Mouse (Mus musculus) embryonic facial prominence, embryonic 10.5 days (tissue): Measurements from ENCODE around the gene Ccdc171. TPM values are rescaled to one million over a fixed set of nuclear protein-coding genes. Genes with fewer than 3 reads are reported as not detected.
A peak's percentile ranks its signal among the peaks of the same experiment; 100 is the strongest.
"Not testable (repeated sequence)": the region's sequence is repeated elsewhere in the genome, so short reads cannot be mapped to it uniquely, and the experiment has no call there.

Experiments used
- DNase-seq: peaks from one replicate; pipeline ENCODE4 v3.0.0-alpha.2; 2017; ENCODE audit warnings: low spot score
- H3K27ac ChIP-seq: fragments of 300-500 bp; sonication (generic); replicated peaks from 2 replicates; pipeline ENCODE4 v1.5.1; 2016; ENCODE audit warnings: mild to moderate bottlenecking
- H3K27me3 ChIP-seq: fragments of 300-500 bp; sonication (generic); replicated peaks from 2 replicates; pipeline ENCODE4 v1.6.1; 2016; ENCODE audit warnings: low read depth, mild to moderate bottlenecking; ENCODE audit not compliant: poor library complexity, severe bottlenecking
- H3K36me3 ChIP-seq: fragments of 300-500 bp; sonication (generic); replicated peaks from 2 replicates; pipeline ENCODE4 v1.6.1; 2016; ENCODE audit warnings: mild to moderate bottlenecking, moderate library complexity
- H3K4me1 ChIP-seq: fragments of 300-500 bp; sonication (generic); 2 replicates; pipeline ENCODE4 v1.6.1; 2016
- H3K4me3 ChIP-seq: fragments of 300-500 bp; sonication (generic); 2 replicates; pipeline ENCODE4 v1.5.1; 2016; ENCODE audit warnings: mild to moderate bottlenecking, moderate library complexity
- H3K9me3 ChIP-seq: fragments of 300-500 bp; sonication (generic); 2 replicates; pipeline ENCODE4 v1.6.1; 2016; ENCODE audit warnings: mild to moderate bottlenecking
- WGBS: fragments of 180-500 bp; shearing (Covaris S2); methylation state at CpG from one replicate; pipeline ENCODE4 v1.1.7; 2016; 5-methylcytosine and 5-hydroxymethylcytosine counted together
- polyA plus RNA-seq: library from polyadenylated mRNA; unstranded; fragments of >200 nt; fragmentation: Nextera tagmentation; extraction: Ambion mirVana; gene quantifications from 2 replicates; pipeline ENCODE4 v1.2.1, GENCODE M21; 2016

Ccdc171 gene
- polyA plus RNA-seq, 1 experiment from 2014 or later: 6.1 TPM

DNA sequence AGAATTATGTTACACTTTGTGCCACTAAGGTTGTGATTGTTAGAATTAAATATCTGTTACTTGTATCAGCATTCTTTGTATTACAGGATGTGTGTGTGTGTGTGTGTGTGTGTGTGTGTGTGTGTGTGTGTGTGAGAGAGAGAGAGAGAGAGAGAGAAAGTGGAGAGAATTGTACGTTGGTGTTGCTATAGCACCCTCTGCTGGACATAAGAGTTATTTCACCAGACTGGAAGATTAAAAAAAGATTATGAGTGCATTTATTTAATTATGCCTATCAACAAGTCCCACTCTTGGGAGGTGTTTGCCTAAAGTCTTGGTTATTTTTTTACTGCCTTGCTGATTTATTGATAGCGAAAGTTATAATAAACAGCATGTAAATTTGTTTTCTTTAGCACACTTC is 71.1 kb downstream of the Ccdc171 start:
- DNase-seq: peak; percentile 10
- Histone ChIP-seq H3K36me3 (no peaks in the 10 kb centered on the region), H3K4me3 (no peak overlapping the region), H3K4me1 (no peaks in the 10 kb centered on the region), H3K27ac (no peak overlapping the region), H3K27me3 (no peaks in the 10 kb centered on the region), H3K9me3 (no peaks in the 10 kb centered on the region)
- whole genome bisulfite sequencing: 20% methylated on average over 2 of the region's 2 CpGs

DNA sequence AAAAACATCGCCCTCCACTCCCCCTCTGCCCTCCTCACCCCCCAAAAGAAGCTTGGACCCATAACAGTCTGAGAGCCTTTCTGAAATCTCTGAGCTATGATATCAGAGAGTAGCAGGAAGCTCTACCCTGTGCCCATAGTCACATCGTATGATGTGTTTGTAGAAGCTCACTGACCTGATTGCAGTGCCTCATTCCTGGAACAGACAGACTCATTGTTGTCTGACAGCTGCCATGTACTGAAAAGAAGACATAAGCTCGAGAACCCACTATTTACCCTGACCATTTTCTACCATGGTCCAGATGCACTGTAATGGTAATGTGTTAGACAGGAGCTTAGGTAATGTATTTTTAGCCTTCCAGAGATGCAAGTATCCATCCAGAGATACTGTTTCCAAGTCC is 85.8 kb downstream of the Ccdc171 start:
- H3K4me1 ChIP-seq: no peaks in the 10 kb centered on the region
- H3K36me3 ChIP-seq: no peaks in the 10 kb centered on the region
- no peak overlapping the region for H3K4me3 ChIP-seq
- DNase-seq: no peak
- no peaks in the 10 kb centered on the region for H3K9me3 ChIP-seq
- no peaks in the 10 kb centered on the region for H3K27me3 ChIP-seq
- H3K27ac ChIP-seq: no peak overlapping the region
- WGBS: 83% methylated on average over 3 of the region's 3 CpGs

DNA sequence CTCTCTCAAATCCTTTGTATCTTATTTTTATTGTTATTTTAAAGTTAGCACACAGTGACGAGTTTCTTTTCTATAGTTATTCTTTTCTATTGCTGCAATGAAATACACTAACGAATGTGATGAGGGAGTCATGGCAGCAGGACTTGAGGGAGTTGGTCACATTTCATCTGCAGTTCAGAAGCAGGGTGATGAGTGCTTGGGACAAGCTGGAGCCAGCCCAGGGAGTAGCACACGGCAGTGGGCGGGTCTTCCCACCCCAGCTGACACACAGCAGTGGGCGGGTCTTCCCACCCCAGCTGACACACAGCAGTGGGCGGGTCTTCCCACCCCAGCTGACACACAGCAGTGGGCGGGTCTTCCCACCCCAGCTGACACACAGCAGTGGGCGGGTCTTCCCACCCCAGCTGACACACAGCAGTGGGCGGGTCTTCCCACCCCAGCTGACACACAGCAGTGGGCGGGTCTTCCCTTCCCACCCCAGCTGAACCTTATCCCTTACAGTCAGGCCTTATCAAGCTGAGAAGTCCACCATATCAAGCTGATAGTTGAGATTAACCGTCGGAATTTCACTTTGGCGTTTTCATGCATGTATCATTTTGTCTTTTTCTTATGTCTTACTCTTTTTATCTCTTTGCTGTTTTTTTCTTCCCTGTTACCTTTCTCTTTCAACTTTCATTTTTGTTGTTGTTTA is 97.8 kb downstream of the Ccdc171 start:
- not testable (repeated sequence) for H3K27ac ChIP-seq, H3K4me1 ChIP-seq, H3K9me3 ChIP-seq, H3K36me3 ChIP-seq, H3K4me3 ChIP-seq, H3K27me3 ChIP-seq
- peak; percentile 18 for DNase-seq
- 22% methylated on average over 12 of the region's 13 CpGs for WGBS

DNA sequence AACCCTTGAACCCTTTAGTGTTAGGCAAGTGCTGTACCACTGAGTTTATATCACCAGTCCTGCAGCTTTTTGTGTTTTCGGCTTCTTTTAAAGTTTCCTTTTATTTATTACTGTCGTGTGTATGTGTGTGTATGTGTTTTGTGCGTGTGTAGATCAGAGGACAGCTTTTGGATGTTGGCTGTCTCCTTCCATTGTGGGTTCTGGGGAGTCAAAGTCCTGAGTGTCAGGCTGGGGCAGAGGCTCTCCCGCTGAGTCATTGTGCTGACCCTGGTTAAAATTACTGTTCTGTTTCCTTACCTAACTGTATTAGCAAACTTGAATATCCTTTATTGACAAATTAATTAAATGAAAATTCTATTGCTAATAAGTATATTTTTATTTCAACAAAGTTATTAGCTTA is 98.4 kb downstream of the Ccdc171 start:
- no peak for DNase-seq
- Histone ChIP-seq H3K27me3 (no peaks in the 10 kb centered on the region), H3K27ac (no peak overlapping the region), H3K36me3 (no peaks in the 10 kb centered on the region), H3K4me3 (no peak overlapping the region), H3K9me3 (no peaks in the 10 kb centered on the region), H3K4me1 (no peaks in the 10 kb centered on the region)
- WGBS: 92% methylated on average over 4 of the region's 4 CpGs

DNA sequence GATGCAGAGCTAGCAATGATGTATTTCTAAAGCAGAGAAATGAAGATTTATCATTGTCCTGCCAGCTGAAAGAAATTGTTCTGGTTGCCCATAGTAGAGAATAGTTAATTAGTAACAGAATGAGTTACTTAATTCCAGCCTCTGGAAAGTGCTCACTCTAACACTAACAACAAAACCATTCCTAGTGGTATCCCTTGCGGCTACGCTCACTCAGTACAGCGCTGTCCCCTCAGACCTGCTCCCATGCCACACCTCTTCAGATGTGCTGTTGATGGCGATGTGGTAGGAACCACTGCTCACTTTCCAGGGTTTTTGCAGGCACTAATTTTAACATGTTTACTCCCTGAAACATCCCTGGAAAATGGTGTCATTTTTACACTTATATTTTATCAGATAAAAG is 126.1 kb downstream of the Ccdc171 start:
- Histone ChIP-seq H3K36me3 (no peaks in the 10 kb centered on the region), H3K4me3 (no peak overlapping the region), H3K27ac (no peak overlapping the region), H3K27me3 (no peaks in the 10 kb centered on the region), H3K4me1 (peaks cover 21% of the 10 kb centered on the region), H3K9me3 (no peaks in the 10 kb centered on the region)
- no peak for DNase-seq
- 92% methylated on average over 4 of the region's 4 CpGs for WGBS

DNA sequence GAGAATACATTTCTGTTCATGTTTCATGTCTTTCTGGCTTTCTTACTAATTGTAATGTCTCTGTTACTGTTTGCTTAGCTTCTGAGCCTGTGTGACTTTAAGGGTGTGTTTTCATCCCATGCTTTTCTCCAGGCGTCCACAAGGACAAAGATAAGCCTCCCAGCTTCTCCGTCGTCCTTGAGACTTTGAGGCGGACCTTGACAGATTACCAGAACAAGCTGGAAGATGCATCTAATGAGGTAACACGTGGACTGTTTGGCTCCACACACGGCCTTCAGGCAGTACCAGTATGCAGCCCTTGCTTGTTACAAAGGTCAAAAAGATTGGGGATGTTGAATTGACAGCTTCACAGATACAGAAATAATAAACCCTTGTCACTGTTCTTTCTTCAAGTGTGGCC is 130.1 kb downstream of the Ccdc171 start:
- no peak overlapping the region for H3K4me3 ChIP-seq
- 0 out of 2 replicates have a peak overlapping the region, but pooled peaks have one; percentile 15 for H3K27ac ChIP-seq
- 34% methylated on average over 6 of the region's 6 CpGs for WGBS
- H3K27me3 ChIP-seq: no peaks in the 10 kb centered on the region
- H3K36me3 ChIP-seq: no peaks in the 10 kb centered on the region
- peaks cover 26% of the 10 kb centered on the region for H3K4me1 ChIP-seq
- no peaks in the 10 kb centered on the region for H3K9me3 ChIP-seq
- no peak for DNase-seq

DNA sequence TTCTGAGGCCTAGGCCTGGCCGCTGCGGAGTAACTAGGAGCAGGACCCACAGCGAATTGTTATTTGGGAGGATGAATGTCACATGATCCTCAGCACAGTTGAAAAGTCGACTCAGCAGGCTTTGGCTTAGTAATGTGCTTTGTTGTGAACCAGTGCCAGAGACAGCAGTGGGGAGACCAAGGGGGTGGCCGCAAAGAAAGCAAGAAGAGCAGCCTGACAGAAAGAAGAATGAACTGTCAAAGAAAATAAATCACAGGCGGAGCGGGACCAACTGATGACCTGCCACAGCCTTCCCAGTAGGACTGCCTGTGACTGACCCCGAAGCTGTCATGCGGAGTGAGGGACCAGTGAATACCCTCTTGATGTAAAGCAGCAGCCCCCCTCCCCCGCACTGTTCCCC is 131.2 kb downstream of the Ccdc171 start:
- H3K4me1 ChIP-seq: peaks cover 26% of the 10 kb centered on the region
- no peaks in the 10 kb centered on the region for H3K27me3 ChIP-seq
- H3K4me3 ChIP-seq: peak overlapping the region; percentile 38
- no peaks in the 10 kb centered on the region for H3K9me3 ChIP-seq
- WGBS: 5% methylated on average over 10 of the region's 10 CpGs
- DNase-seq: peak; percentile 51
- no peaks in the 10 kb centered on the region for H3K36me3 ChIP-seq
- peak overlapping the region; percentile 61 for H3K27ac ChIP-seq

DNA sequence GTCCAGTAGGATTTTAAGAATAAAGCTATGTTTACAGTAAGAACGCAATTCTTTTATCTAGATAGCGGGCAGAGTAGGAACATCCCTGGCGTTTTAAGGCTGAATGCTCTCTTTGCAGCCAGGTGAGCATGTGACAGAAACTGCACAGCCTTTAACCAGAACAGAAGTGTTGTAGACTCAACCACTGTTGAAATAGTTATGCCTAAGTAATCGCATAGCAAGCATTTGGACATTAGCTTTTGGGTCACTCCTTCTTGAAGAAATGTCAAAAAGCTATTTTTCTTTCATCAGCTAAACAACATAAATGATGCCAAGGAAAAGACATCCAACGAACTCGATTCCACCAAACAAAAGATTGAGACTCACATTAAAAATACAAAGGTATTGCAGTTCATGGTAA is 131.7 kb downstream of the Ccdc171 start:
- peaks cover 26% of the 10 kb centered on the region for H3K4me1 ChIP-seq
- peak overlapping the region; percentile 61 for H3K27ac ChIP-seq
- H3K4me3 ChIP-seq: peak overlapping the region; percentile 38
- no peaks in the 10 kb centered on the region for H3K9me3 ChIP-seq
- no peak for DNase-seq
- H3K27me3 ChIP-seq: no peaks in the 10 kb centered on the region
- 61% methylated on average over 6 of the region's 6 CpGs for whole genome bisulfite sequencing
- H3K36me3 ChIP-seq: no peaks in the 10 kb centered on the region

DNA sequence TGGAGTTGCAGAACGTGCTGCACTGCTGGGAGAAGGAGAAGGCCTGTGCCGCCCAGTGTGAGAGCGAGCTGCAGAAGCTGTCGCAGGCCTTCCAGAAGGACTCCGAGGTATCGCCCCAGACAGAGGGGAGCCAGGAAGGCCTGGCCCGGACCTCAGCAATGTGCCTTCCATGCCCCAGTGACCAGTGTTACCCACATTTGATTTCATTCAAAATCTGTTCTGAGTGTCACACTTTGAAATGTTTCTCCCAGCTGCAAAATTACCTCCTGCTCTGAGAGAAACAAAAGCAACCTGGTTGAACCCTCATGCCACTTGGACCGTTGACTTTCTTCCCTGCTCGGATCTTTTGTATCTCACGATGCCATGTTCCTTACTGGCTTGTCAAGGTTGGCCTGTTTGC is 133.1 kb downstream of the Ccdc171 start:
- H3K36me3 ChIP-seq: no peaks in the 10 kb centered on the region
- H3K27ac ChIP-seq: peak overlapping the region; percentile 35; the same call in 1 of the 2 replicates
- DNase-seq: no peak
- 87% methylated on average over 10 of the region's 10 CpGs for WGBS
- H3K4me3 ChIP-seq: no peak overlapping the region
- H3K27me3 ChIP-seq: no peaks in the 10 kb centered on the region
- H3K4me1 ChIP-seq: peaks cover 26% of the 10 kb centered on the region
- H3K9me3 ChIP-seq: no peaks in the 10 kb centered on the region

DNA sequence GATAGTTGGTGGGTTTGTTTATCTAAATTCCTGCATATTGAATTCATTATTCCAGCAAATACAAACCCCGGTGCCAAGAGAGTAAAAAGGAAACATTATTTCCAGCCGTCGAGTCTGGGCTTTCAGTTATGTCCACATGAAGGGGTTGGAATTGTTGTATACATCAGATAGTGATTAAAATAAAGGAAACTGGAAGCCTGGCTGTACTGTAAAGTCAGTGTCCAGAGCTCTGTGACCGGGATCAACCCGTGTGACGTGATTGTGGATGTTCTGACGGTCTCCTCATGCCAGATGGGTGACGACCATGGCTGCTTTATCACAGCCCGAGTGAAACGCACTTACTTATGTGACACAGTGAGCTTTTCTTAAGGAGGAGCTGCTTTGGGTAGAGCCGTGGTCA is 134.1 kb downstream of the Ccdc171 start:
- no peak for DNase-seq
- Histone ChIP-seq H3K9me3 (no peaks in the 10 kb centered on the region), H3K27me3 (no peaks in the 10 kb centered on the region), H3K27ac (no peak overlapping the region), H3K36me3 (no peaks in the 10 kb centered on the region), H3K4me1 (peaks cover 26% of the 10 kb centered on the region), H3K4me3 (no peak overlapping the region)
- 70% methylated on average over 11 of the region's 11 CpGs for WGBS

DNA sequence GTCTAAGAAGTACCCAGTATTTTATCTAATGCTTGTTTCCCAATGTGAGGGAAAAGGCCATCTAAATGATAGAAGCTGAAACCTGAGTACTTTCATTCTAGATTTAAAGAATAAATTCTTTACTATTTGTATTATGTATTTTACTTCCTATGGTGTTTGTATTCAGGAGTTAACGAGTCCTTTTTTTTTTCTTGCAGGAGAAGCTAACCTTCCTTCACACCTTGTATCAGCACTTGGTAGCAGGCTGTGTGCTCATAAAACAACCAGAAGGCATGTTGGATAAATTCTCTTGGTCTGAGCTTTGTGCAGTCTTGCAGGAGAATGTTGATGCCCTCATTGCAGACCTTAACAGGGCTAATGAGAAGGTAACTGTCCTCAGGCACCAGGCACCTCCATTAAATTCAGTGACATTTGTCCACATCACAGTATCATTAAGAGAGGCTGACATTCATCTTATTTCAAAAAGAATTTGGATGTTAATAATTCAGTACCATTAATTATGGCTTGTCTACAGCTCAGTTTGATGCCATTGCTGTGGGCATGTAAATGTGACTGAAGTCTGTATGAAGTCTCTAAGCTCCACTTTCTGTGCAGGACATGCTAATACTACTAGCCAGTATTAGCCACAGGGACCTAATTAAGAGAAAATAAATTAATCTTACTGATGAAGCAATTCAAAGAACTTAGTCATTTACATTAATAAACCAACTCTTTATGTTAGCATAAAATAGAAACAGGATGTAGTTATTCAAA is 136.3 kb downstream of the Ccdc171 start:
- no peak overlapping the region for H3K4me3 ChIP-seq
- no peak for DNase-seq
- WGBS: 94% methylated on average over 1 of the region's 1 CpGs
- peaks cover 10% of the 10 kb centered on the region for H3K4me1 ChIP-seq
- H3K36me3 ChIP-seq: peaks cover 3% of the 10 kb centered on the region
- H3K27ac ChIP-seq: no peak overlapping the region
- no peaks in the 10 kb centered on the region for H3K9me3 ChIP-seq
- no peaks in the 10 kb centered on the region for H3K27me3 ChIP-seq

DNA sequence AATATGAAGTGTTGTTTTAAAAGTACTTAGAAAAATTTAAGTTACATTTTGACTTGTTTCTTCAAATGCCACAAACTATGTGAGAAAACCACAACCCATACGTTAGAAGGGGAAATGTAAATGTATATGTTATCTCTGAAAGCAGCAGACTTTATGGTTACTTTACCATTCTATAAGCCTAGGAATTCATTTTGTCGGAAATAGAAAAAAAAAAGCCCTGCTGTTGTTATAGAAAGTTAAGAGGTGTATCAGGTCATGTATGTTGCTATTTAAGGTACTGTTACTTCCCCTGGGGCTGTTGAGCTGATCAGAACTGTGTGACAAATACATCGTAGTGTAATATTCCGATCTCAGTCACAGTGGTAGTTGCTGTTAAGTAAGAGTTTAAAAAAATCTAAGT is 137.0 kb downstream of the Ccdc171 start:
- no peak overlapping the region for H3K4me3 ChIP-seq
- no peak for DNase-seq
- peaks cover 6% of the 10 kb centered on the region for H3K4me1 ChIP-seq
- H3K36me3 ChIP-seq: peaks cover 4% of the 10 kb centered on the region
- no peaks in the 10 kb centered on the region for H3K9me3 ChIP-seq
- no peak overlapping the region for H3K27ac ChIP-seq
- H3K27me3 ChIP-seq: no peaks in the 10 kb centered on the region
- 91% methylated on average over 4 of the region's 4 CpGs for WGBS

DNA sequence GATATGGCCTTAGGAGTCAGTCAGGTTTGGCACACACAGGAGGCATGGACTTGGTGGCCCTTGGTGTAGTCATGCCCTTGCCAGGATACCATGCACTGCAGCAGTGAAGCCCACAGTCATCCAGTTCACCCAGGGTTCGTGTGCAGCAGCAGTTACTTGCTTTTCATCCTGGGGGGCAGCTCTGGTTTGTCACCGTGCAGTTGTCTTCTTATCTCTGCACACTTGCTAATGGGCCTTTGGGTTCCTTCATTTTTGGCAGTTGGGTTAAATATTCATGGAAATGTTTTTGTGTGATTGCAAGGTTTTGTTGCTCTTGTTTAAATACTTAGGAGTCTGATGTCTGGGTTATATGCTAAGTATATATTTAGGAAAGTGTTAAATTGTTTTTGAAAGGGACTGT is 144.2 kb downstream of the Ccdc171 start:
- WGBS: 79% methylated on average over 2 of the region's 2 CpGs
- Histone ChIP-seq H3K27ac (no peak overlapping the region), H3K4me3 (no peak overlapping the region)

More for the DNA sequence above, 144.2 kb downstream of the Ccdc171 start:
- Histone ChIP-seq H3K27me3 (no peaks in the 10 kb centered on the region), H3K36me3 (peaks cover 4% of the 10 kb centered on the region), H3K9me3 (no peaks in the 10 kb centered on the region), H3K4me1 (no peaks in the 10 kb centered on the region)
- DNase-seq: no peak
